Mouse (Mus musculus) ES-Bruce4 (cell line): ENCODE measurements at regions not wholly inside any gene's neighbourhood (a gene's known extent, or its start where the extent isn't known, plus 50 kb on each side); places are given as distances from the start of the nearest gene placed in this dataset.

Experiments
- CTCF ChIP-seq: IDR thresholded peaks from one replicate; pipeline ENCODE4 v1.8.1; 2011; ENCODE audit warnings: low read depth, low read length
- EP300 ChIP-seq: IDR thresholded peaks from 2 replicates; pipeline ENCODE4 v1.6.1; 2011; ENCODE audit warnings: low read depth, low read length; ENCODE audit not compliant: insufficient read depth
- POLR2A ChIP-seq: IDR thresholded peaks from one replicate; pipeline ENCODE4 v1.8.1; 2011; ENCODE audit warnings: low read length; ENCODE audit not compliant: insufficient read depth

GRCm38 (mm10) chr9:12945476-12945875 lies 300.2 kb downstream of the Jrkl start:
- TF ChIP-seq CTCF (no peak), POLR2A (no peak), EP300 (no peak)
